Mouse (Mus musculus) 416B (cell line): Measurements from ENCODE around the gene Zfp9.

ENCODE experiments used
- DNase-seq: peaks from one replicate; pipeline ENCODE4 v3.0.0; 2011; ENCODE audit warnings: low read depth

Gene Zfp9

DNA sequence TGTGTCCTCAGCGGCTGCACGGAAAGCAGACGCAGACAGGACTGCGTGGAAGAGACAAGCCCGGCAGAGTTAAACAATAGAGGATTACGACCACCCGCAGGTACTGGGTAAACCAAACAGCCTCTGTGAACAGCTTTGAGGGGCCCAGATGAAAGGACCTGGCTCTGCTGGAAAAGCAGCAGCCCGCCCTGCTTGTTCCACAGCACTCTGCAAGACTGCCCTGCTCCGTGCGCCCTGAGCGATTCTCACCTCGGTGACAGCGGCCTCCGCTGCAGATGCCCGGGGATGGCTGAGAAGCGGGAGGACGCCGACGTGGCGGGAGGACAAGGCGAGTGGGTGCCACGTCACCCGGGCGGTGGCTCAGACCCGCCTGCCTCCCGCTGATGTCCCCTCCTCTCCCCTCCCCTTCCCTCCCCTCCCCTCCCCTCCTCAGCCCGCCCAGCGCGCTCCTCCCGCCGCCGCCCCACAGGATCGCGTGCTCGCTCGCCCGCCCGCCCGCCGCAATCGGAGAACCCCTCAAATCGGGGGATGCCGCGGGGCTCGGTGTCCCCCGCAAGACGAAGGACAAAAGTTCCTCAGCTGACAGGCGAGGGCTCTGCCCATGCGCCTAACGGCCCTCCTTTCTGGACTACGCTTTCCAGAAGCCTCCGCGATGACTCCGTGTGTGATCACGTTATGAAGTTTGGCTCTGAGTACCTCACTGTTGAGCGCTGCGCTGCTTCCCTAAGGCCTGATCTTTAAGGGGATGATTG is at the start of gene Zfp9:
Gene Zfp9, minus strand, starts transcription at position 364 of the 752 bp plus-strand sequence.
- DNase-seq, result no peak

DNA sequence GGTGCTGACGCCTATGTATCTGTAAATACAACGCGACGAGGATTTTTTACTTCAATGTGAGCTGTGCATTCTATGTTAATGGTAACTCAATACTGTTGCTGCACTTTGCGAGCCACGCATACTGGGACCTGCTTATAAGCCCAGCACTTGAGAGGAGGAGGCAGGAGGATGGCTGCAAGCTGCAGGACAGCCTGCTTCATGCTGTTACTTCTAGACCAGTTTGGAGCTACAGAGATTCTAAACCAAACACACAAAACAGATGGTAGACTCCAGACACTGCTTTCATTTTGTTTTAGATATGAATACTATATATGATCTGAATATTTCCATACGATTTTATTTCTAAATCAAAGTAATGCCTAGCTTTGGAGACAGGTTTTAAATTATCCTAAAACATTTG is 41.5 kb upstream of the Zfp9 start:
- DNase-seq, result no peak

DNA sequence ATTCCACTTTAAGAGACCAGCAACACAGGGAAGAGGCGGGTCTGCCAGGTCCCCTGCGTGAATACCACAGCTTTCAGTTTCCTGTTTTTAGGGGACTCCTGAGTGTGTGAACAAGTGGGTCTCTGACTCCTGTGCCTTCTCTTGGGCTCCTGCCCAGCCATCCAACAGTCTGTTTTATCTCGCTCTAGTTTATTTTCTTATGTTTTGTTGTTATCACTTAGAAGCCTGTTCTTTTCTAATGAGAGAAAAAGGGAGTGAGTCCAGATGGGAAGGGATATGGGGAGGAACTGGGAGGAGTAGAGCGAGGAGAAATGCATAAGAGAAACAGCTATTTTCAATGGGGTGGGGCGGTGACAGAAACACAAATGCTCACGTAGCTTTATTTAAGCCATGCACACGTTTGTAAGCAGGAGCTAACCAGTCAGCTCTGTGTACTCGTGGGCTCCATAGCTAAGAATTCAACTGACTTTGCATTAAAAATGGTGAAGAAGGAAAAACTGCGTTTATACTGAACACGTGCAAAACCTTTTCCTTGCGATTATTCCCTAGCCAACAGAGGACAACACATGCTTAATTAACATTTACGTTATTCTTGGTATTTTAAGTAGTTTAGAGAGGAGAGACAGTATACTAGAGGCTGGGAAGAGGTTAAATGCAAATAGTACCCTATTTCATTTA is 34.4 kb upstream of the Zfp9 start:
- no peak for DNase-seq

DNA sequence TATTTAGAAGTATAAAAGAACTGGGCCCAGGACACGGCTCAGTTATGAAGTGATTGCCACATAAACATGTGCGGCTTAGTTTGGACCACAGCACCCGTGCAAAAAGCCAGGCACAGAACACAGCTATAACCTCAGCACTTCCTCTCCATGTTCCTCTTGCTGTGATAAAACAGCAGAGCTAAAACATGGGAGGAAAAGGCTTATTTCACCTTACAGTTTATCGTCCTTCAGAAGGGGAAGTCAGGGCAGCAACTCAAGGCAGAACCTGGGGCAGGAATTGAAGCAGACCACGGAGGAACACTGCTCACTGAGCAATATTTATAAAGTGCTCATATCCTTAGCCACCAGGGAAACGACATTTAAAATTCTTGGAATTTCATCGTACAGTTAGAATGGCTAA is 19.9 kb upstream of the Zfp9 start:
- DNase-seq, result peak; percentile 4

DNA sequence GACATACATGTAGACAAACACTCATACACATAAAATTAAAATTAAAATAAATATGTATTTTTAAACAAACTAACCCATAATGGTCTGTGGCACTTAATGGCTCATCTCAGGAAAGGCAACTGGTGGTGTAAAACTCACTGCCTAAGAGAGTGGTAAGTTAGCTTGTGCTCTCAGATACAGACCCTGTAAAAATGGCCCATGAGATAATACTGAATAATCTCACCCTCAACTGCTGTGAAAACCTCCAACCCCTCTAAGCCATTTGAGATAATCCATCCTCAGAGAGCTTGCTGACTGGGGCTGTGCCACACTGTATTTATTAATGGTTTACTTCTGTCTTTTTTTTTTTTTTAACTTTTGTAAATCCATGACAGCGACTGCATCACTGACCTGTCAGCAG is 3.0 kb upstream of the Zfp9 start:
- DNase-seq, result no peak

DNA sequence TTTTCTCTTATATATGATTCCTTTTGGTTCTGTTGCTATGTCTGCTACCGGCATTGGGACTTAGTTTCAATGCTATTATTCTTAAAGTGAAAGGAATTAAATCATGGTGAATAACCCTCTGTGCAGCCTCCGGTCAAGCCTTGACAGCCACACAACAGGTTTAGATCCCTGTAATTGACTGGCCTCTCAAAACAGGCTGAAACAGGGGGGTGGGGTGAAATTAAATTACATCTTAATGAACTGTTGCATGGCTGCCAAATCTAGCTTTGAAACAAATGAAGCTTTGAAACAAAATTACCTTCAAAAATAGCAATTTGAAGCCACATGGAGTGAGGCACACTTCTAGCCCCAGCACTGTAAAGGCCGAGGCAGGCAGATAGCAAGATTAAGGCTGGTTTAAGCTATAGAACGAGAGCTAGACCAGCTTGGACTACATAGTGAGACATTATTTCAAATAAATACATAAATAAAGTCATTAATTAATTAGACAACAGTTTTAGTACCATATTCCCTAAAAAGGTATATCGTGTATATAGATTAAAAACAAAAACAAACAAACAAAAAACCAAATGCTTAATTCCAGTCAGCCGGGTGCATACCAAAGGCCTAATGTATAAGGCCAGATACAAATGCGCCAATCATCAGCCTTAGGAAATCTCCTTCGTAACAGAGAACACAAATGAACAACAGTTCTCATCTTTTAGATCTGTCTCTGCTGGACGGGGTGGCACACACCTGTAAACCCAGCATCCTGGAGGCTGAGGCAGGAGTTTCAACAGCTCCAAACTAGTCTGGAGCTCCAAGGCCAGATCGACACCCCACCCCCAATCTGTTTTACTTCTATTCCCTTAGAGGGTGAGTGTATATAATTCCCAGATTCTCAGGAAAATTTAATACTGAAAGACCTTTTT is 990 bp downstream of the Zfp9 start:
- DNase-seq, result no peak

DNA sequence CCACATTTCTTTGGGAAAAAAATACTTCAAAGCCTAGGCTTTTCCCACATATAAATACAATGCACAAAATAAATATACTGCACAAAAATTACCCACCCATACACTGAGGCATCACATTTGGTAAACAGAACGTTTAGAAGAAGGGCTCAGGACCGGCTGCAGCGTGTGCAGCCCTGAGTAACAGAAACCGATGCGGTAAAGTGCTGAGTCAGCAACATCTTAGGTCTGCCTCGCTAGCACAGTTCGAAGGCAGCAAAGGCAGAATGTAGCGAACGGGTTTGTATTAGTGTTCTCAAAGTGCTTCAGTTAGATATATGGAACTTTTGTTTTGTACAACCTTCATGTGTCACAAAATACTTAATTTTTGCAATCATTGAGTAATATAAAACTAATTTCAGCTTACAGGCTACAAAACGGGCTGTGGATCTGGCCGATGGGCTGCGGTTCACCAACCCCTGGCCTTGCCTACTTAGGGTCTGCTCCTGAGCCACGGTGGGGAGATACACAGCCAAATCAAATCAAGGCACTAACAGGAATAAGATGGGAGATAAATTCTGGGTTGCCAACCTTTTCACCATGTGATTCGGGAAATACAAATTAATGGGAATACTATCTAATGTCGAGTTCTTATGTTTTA is 16.9 kb downstream of the Zfp9 start:
- DNase-seq, result no peak

DNA sequence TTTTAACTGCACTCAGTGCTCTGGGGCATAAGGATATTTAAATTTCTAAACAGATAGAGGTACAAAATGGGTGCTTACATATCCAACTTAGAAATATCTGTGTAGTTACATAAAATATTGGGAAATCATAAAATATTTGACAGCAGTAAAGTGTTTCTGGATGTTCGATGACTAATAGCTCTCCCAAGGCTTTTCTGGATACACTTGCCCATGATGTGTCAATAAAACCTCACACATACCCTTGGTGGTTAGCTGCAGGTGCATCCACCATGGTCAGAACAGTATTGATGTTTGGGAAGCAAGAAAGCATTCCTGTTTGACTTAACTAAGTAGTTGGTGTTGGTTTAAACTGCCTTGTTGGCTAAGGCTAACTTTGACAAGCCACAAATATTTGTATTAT is 21.4 kb downstream of the Zfp9 start:
- no peak for DNase-seq

DNA sequence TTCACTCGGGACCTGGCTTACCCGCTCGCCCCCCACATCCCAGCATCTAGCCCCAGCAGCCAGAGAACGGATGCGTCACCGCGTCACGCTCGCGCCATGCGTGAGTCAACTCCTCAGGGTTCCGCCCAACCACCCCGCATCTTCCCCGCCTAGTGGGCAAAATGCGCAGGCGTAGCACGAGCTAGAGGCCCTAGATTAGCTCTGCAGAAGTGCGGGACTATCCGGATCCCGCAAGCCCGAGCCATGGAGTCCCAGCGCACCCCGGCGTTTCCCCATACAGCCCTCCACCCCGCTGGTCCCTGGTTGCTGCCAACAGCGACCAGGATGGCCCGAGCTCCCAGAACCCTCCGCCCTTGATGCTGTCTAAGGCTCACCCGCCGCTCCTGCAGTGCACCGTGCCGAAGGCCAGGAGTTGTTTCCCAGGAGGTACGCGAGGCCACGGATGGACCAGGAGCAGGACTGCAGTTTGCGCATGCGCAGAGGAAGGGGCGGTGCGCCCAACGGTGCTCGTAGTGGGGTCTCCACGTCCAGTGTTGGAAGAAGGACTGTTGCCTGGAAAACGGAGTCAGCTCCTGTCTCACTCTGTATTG is 24.0 kb downstream of the Zfp9 start, which contains the start of gene Zfp248:
Gene Zfp248, minus strand, starts transcription at position 487 of the 590 bp plus-strand sequence.
- DNase-seq, result no peak

DNA sequence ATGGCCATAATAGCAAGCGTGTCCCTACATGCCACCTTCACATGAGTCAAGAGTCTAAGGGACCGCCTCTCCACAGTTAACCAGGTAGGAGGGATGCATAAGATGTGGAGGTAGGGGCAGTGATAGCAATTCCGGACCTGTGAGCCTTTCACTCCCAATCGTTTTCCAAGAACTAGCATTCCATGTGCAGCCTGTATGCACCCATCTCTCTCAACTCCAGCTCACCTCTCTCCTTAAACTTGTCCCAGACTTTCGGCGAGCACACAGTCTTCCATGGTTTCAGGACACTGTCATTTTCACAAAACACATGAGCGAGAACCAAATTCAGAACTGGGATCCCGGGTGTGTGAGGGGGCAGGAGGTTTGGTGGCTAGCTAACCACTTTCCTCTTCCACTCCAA is 24.7 kb downstream of the Zfp9 start:
- no peak for DNase-seq

DNA sequence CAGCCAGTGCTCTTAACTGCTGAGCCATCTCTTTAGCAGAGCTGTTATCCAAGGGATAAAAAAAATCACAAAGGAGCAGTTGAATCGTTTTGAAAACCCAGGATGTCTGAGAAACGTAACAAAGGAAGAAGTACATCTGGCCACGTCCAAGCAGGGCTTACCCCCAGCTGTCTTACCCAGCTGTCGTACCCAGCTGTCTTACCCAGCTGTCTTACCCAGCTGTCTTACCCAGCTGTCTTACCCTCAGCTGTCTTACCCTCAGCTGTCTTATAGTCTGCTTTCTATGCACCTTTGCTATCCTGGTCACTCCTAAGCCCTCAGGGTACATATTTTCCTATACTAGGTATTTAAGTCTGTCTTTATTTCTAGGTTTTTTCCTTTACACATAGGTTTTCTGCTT is 47.6 kb downstream of the Zfp9 start:
- no peak for DNase-seq

DNA sequence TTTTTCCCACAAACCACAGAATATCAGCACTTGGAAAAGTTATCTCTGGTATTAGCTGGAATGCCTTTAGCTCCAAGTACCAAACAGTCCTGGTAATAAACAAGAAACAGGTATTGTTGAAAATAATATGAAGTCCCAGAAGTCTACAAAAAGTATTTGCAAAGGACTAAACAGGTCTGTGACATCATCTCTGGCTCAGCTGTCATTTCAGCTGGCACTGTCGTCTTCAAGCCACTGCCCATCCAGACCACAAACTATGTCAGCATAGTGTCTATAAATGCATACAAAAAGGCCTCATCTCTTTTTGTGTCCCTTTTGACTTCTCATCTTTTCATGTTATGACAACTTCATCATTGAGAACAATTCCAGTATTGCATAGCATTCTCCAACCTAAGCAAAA is 52.5 kb downstream of the Zfp9 start:
- no peak for DNase-seq

DNA sequence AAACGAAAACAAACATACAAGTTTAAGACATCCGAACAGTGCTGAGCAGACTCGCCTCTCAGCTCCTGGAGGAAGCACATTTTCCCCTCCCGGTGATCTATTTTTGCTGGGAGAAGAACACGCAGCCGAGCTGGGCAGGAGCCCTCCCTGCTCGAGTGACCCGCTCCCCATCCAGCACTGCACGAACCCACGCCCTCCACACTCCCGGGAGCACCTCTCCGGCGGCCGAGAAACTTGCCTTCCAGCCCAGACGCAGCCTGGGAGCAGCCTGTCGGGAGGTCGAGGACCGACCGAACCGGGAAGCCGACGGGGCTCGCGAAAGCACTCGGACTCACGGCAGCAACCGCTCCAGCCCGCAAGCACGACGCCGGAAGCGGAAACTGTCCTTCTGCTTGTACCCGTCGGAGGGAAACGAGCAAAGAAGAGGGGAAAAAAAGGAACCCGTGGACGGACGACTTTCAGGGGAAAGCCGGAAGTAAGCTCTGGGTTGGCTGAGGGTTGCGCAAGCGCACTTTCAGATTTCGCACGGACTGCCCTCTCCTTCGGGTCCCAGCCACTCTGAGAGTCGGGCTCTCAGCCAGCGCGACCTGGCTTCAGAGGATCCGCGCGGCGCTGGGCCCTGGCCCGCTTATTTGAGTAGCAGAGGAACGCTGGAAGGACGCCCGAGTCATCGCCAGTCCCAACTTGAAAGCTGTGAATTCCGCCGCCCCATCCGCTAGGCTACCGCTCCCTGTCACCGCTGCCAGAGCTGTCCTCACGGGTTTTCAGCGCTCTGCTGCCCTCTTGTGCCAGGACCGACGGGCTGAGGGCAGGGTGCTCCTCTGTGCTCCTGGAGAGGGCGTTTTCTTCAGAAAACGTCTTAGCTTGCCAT is 59.8 kb downstream of the Zfp9 start, which contains the start of gene Bms1:
Gene Bms1, minus strand, starts transcription at position 425 of the 871 bp plus-strand sequence.
- DNase-seq, result peak; percentile 98
